Mouse (Mus musculus): Measurements from ENCODE around the gene Ep400.
A peak's percentile ranks its signal among the peaks of the same experiment; 100 is the strongest.
"Not testable (repeated sequence)": the region's sequence is repeated elsewhere in the genome, so short reads cannot be mapped to it uniquely, and the experiment has no call there.

The Ep400 gene

DNA sequence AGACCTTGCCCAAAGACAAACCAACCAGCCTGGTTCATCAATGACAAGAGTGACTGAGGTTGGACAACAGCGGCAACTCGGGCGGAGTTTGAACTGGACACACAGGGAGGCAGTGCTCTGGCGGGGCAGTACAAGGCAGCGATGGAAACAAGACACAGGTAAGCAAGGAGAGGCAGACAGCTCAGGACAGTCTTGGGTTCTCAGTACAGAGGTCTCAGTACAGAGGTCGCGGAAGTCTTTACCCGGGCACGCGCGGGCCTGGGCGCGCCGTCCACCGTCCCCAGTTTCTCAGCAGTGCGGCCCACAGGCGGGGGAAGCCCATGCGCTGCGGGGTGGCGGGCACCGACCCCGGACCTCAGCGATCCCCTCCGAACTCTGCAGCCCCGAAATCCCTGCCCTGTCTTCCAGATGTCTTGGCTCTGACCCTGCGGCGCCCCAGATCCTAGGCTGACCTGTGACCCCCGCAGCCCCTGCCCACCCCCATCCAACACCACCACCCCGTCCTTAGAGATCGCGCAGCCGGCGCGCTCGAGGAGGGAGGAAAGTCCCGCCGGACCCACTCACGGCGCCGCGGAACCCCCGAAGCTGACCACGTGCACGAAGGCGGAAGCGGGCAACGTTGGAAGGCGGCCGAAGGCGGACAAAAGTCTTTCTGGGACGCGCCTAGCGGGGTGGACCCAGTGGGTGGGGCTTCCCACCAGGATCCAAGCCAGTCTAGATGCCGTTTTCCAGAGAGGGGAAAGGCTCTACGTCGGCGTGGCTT, 9.7 kb upstream of the Ep400 start, which contains the start of gene Pus1:
Gene Pus1 (minus strand): TSS at position 662 of the 763 bp plus-strand sequence.
- DNase-seq (ENCODE audit: low read depth in 1 of 2, low spot score in 2 of 2) = peak; percentile 62 to 79

DNA sequence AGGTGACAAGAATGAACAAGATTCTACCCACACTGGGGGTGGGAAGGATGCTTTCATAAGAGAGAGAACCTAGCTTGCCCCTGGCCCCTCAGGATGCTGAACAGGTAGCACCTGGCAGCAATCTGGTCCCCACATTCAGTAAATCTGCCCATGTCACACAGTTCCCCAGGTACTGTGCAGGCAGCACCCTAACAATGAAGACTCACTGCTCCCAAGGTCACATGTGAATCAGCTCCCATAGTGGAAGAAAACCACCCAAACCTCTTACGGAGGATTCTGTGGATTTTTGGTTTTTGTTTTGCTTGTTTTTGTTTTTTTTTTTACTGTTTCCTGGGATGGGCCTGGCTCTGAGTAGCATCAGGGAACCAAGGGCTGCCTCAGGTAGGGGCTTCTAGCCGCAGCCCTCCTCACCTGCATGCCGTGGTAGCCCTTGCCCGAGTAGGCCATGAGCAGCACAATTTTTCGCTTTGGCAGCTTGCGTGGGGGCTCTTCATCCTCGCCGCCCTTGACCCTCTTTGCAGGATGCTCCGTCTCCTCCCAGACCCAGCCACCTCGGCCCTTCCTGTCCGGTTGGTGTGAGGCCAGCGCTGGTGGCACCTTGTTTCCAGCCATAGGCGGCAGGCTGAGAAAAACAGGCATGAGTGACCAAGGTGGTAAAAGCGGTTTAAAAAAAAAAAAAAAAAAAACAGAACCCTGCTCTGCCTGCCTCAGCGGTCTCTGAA, 8.9 kb upstream of the Ep400 start:
- DNase-seq (ENCODE audit: low read depth in 1 of 2, low spot score in 2 of 2) = no peak

DNA sequence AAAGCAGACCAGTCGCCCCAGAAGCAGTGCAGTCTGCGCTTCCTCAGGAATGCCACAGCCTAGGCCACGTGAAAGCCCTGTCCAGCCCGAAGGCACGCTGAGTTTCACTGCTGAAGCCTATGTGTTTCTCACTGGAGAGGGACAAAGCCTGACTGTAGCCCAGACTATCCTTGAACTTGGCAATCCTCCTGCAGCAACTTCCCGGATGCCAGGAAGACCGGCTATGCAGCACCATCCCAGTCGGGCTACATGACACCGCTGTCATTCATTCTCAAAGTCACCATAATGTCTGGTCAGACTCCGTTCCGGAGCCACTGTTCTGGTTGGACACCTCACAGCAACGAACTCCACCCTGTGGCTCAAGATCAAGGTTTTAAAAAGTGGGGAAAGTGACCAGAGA, 7.7 kb upstream of the Ep400 start:
- DNase-seq (ENCODE audit: low read depth in 1 of 2, low spot score in 2 of 2) = no peak

DNA sequence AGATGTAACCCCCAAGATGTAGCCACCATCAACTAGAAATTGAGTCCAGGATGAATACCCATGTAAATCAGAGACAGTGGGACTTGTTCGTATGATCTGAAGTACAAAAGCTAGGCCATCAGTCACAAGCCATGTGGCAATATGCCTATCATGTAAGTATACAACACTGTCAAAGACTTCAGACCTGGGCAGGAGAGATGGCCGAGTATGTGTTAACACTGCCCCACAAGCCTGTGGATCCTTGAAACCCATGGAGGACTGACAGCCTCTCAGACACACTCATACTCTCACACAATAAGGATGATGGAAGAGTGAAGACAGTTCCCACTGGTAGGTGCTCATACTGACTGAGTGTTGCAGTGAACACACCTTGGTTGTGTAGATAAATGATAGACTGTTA, 5.6 kb upstream of the Ep400 start:
- no peak for DNase-seq (ENCODE audit: low read depth in 1 of 2, low spot score in 2 of 2)

DNA sequence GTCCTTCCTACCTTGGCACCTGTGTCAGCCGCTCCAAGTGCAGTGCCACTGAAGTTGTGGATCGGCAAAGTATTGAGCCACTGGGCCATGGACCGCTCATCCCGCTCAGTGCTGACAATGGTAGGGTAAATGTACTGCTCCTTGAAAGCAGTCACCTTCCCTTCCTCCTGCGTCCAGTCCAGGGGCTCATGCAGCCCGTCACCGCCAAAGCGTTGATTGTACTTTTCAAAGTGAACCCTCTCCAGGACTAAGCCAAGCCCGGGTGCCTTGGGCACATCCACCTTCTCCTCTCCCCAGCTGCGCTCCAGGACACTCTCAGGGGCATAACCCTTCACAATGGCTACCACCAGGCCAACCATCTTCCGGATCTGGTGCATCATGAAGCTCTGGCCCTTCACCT, 4.0 kb upstream of the Ep400 start:
- DNase-seq (ENCODE audit: low read depth in 1 of 2, low spot score in 2 of 2) = no peak

DNA sequence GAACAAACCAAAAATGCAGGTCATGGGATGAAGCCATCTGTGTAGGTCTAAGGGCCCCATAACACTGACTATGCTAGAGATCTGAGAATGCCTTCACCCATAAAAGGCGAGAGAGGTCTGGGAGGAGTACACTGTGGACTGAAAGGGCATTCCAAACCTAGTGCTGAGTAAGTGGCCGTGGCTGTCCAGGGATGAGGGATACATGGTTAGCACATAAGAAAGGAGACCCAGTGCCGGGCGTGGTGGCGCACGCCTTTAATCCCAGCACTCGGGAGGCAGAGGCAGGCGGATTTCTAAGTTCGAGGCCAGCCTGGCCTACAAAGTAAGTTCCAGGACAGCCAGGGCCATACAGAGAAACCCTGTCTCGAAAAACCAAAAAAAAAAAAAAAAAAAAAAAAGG, 2.4 kb upstream of the Ep400 start:
- not testable (repeated sequence) for DNase-seq (ENCODE audit: low read depth in 1 of 2, low spot score in 2 of 2)

DNA sequence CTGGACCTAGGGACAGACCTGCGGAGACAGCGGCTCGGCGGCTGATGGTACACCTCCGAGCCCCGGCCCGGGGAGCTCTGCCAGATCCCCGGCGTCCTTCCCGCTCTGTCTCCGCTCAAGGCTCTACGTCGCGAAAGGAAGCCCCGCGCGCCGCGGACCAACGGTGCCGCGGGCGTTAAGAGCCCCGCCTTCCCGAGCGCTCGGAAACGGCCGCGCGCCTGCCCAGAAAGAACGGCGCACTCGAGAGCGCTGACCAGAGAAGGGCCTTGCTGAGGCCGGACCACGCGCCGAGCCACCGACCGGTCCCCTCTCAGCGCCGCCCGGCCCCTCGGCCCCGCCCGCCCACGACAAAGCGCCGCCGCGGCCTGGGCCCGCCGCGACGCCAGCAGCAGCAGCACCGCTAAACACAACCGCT, 479 bp downstream of the Ep400 start:
- no peak for DNase-seq (ENCODE audit: low read depth in 1 of 2, low spot score in 2 of 2)

DNA sequence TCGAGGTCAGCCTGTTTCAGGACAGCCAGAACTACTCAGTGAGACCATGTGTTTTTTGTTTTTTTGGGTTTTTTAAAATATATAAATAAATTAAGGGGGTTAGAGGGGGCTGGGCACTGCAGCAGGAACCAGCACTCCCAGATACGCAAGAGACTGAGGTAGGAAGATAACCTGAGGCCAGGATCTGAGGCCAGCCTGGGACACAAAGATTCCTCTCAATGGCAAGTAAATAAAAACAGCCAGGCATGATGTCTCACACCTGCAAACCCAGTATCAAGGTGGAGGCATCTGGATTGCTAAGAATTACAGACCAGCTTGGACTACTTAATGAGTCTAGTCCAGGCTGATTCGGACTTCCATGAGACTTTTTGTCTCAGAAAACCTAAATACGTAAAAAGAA, 1.2 kb downstream of the Ep400 start:
- no peak for DNase-seq (ENCODE audit: low read depth in 1 of 2, low spot score in 2 of 2)

DNA sequence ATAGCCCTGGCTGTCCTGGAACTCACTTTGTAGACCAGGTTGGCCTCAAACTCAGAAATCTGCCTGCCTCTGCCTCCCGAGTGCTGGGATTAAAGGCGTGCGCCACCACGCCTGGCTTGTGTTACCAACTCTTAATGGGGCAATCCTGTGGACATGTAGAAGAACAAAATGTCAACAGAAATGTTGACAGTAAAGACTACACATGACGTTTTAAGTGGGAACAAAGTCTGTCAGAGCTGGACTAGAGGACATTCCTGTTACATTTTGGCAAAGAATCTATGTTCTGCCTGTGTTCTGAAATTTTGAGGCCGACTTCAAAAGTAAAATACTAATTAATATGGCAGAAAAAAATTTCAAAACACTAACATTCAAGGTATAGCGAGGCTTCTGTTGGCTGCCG, 6.6 kb downstream of the Ep400 start:
- DNase-seq (ENCODE audit: low read depth in 1 of 2, low spot score in 2 of 2) = no peak

DNA sequence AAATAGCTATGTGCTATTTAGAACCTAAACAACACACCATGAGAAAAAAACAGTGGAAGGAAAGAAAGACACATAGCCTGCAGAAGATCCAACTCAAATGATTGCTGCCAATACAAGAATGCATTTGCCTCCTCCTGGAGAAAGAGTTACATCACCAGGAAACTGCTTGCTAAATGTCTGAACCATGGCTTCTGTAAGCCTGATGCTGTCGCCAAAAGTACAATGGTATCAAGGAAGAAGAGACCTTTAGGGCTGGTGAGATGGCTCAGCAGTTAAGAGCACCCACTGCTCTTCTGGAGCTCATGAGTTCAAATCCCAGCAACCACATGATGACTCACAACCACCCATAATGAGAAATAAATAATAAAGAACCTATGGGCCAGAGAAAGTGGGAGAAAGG, 25.5 kb downstream of the Ep400 start:
- DNase-seq (ENCODE audit: low read depth in 1 of 2, low spot score in 2 of 2) = no peak

DNA sequence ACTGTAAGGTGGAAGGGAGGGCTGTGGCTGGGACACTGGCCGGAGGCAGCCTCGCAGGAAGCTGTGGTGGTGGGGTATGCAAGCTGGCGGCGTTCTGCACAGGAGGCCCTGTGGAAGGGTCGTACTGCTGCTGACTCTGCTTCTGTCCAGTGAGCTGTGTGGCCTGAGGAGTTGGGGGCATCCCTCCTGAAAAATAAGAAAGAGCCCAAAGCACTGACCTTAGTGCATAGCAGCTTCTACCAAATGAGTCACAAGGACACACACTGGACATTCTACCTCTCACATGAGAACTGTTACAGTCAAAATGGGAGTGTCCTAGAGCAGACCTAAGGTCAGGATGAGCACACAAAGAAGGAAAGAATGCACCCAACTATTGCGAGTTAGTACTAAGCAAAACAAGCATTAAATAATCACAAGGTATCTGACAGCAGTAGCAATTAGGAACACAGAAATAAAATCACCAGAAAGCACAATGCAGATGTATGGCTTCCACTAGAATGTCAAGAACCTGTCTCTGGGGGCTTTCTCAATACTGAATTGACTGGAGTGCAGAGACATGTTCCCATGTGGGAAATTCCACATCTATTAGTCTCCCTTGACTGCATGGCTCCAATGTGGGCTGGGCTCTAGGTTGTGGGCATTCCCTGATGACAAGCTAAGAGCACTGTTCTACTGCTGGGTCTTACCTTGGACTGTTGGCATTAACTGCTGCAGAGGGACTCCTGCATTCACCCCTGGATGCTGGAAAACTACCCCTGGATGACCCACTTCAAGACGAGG, 30.8 kb downstream of the Ep400 start:
- DNase-seq (ENCODE audit: low read depth in 1 of 2, low spot score in 2 of 2) = no peak

DNA sequence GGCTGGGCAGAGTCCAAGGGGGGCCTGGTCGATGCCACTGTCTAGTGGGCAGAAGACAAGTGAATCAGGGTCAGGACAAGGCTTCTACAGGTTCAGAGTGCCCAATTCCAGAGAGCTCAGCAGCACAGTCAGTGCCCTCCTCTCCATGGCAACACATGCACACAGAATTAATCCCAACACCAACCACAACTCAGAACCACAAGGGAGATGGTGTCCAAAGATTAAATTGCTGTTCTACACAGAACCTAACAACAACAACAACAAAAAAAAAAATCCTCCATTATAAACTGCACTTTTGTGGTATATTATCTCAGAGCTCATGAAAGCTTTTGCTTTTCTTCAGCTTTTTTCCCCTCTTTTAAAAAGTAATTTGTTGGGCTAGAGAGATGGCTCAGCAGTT, 34.9 kb downstream of the Ep400 start:
- DNase-seq (ENCODE audit: low read depth in 1 of 2, low spot score in 2 of 2) = no peak

DNA sequence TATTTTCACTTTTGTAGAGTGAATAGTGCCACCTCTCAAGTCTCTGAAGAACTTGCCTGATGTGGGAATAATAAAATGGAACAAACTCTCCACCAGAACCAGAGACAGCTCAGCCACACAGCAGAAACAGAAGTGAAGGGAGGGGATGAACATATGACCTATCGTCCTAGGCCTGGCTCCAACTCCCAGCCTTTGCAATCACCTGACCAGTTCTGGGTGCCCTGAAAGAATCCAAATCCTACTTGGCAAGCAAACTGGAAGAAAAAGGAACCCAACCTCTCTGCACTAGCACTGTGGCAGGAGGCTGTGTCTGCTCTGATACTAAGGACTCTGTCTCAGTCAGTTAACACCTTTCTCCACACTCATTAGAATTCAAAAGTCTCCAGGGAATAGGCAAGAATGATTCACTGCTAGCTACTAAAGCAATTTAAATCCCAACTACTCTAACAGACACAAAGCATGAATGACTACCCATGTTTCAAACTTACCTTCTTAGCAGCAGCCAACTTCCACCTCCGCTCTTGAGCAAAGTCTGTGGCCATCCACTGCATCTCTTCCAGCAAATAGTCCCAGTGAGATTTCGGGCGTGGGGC, 37.2 kb downstream of the Ep400 start:
- no peak for DNase-seq (ENCODE audit: low read depth in 1 of 2, low spot score in 2 of 2)

DNA sequence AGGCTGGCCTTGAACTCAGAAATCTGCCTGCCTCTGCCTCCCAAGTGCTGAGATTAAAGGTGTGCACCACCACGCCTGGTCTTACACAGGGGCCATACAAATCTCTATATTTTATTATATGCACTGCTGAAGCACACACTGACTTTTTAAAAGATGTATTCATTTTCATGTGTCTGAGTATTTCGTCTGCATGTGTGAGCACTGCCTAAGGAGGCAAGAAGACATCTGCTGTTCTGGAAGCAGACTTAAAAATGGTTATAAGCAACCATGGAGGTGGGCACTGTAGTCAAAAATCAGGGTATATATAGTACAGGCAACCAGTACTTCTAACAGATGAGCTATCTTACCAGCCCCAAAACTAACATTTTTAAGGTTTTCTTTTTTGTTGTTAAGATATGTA, 39.3 kb downstream of the Ep400 start:
- no peak for DNase-seq (ENCODE audit: low read depth in 1 of 2, low spot score in 2 of 2)

DNA sequence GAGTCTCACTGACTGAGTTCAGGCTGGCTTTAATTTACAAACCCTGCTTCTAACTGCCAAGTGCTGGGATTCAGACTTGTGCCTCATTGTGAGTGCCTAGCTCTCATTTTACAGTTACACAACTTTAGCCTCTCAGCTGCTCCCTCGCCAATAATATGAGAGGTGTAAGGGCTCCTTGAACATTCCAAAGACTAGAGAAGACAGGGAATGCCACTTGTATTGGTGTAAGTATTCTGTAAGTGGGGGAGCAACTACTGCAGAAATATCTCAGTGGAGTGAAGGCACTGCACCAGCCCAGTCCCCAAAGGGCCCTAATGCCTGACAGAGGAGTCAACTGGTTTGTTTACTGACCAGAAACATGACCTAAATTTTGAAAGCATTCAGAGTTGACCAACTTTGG, 42.7 kb downstream of the Ep400 start:
- no peak for DNase-seq (ENCODE audit: low read depth in 1 of 2, low spot score in 2 of 2)

DNA sequence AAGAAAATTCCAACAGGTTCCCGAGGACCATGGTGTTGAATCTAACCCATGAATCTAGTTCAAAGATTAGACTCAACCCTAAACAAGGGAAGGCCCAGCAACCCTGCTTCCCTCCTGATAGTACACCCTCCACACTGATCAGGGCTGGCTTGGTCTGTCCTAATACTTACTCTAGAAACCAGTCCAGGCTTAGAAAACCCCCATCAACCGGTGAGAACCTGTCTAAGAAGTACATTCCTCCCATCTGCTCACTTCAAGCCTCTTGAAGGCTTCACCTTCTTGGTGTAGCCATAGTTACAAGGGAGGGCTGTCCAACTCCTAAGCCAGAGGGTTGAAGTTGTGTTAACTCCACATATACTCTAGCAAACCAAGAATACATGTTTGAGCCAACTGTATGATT, 47.0 kb downstream of the Ep400 start:
- DNase-seq (ENCODE audit: low read depth in 1 of 2, low spot score in 2 of 2) = no peak

DNA sequence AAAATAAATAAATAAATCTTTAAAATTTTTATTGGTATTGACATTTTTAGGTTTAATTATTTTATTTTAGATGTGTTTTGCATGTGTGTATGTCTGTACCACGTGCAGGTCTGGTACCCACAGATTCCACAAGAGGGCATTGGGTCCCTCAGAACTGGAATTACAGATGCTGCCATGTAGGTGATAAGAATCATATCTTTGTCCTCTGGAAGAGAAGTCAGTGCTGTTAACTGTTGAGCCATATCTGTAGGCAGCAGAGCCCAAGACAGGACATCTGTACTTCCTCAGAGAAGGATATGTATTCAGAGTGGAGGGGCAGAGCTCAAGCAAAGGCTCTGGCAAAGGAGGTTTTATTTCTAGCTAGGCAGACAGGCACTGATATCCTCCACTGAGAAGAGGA, 49.1 kb downstream of the Ep400 start:
- DNase-seq (ENCODE audit: low read depth in 1 of 2, low spot score in 2 of 2) = not testable (repeated sequence)

DNA sequence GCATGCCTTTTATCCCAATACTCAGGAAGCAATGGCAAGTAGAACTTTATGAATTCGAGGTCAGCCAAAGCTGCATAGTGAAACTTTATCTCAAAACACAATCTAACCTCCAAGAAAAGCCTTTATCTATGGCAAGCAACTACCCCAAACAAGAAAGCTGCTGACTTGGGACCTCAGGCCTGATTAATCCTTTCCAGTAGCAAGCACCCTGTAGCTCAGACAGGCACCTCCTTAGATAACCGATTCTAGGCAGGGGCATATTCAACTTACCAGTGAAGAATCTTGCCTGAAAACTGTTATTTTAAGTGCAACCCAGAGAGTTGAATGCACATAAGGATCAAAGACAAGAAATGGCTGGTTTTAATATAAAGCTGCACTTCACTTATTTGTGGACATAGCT, 59.1 kb downstream of the Ep400 start:
- no peak for DNase-seq (ENCODE audit: low read depth in 1 of 2, low spot score in 2 of 2)

DNA sequence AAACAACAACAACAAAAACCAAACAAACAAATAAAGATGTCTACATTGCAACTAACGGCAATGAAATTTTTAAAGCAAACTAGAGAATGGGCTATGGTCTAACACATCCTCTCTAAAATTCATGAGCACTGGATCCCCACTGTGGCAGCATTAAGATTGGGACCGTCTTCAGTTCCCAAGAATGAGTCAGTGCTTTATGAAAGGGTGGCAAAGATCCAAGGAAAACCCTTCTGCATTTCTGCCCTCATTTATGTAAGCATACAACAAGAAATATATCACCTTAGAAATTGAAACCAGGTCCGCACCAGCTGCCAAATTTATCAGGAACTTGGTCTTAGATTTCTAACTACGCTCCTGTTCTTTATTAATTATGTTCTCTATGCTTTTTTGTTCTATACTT, 61.3 kb downstream of the Ep400 start:
- no peak for DNase-seq (ENCODE audit: low read depth in 1 of 2, low spot score in 2 of 2)

DNA sequence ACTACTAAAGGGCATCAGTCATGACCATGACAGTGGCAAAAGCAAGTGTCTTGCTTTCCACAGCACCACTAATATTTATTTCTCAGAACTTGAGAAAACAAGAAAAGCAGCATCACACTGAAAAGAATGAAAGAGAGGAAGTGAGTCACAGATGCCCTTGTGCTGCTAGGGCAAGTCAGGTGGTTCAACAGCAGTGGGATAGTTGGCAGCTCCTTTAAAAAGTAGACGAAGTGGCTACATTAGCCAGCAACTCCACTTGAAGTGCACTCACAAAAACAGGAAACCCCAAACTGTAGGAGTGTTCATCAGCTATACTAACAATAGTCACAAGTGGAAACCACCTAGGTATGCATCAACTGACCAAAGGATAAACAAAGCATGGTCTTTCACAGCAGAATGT, 66.5 kb downstream of the Ep400 start:
- no peak for DNase-seq (ENCODE audit: low read depth in 1 of 2, low spot score in 2 of 2)

DNA sequence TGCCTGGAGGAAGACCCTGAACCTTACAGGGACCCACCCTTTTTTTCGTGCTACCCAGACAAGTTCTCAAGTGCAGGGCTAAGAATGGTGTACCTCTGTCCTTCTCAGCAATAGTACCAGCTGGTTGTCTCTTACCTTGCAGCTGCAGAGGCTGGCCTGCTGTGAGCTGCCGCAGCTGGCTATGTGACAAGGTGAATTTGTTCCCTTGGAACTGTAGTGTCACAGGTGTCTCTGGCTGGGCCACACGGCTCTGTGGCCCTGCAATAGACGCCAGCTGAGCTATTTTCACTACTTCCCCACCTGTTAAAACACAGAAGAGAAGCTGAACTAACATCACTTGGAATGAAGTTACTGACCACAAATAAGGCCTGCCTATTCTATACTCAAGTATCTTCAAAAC, 71.9 kb downstream of the Ep400 start:
- no peak for DNase-seq (ENCODE audit: low read depth in 1 of 2, low spot score in 2 of 2)

DNA sequence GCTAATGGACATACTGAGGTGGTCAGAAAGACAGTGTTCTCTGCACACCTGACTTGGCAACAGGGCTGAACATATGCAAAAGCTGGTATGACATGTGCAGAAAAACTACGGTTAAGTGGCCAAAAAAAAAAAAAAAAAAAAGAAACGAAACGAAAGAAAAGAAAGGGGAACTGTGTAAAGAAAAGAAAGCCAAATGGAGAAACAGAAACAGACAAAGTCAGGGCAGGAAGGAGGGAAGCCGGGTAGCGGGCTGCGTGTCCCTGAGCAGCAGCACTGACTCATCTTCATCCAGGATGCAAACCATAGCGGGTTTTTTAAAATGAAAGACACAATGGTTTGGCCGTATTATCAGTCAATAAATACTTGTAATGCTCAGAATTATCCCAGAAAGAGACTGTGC, 88.5 kb downstream of the Ep400 start:
- DNase-seq (ENCODE audit: low read depth in 1 of 2, low spot score in 2 of 2) = no peak
